Mouse (Mus musculus) macrophage (primary cell): ENCODE results near the gene Bcl2a1c. TPM values are rescaled to one million over a fixed set of nuclear protein-coding genes. Genes with fewer than 3 reads are reported as not detected.

Source experiments
- polyA plus RNA-seq: library from polyadenylated mRNA; stranded (reverse); fragments of 250-400 nt; gene quantifications from 3 replicates; pipeline ENCODE4 v1.2.4, GENCODE M21; 2018; ENCODE audit warnings: inconsistent platforms

Bcl2a1c gene
- polyA plus RNA-seq, 1 experiment from 2014 or later = 0.57 TPM

Other genes with a start within 250 kb of the Bcl2a1c start
- 58.8 to 145 TPM (median 96.5 TPM) in 3 replicates for gene Crtap, start 60.5 kb downstream of the Bcl2a1c start, polyA plus RNA-seq
- gene Glb1, start 70.9 kb downstream of the Bcl2a1c start, polyA plus RNA-seq = 100 to 183 TPM (median 148 TPM) in 3 replicates
- gene Tmppe, start 71.0 kb downstream of the Bcl2a1c start, polyA plus RNA-seq = 6.0 to 12.5 TPM (median 9.7 TPM) in 3 replicates
- gene Ccr4, start 174.8 kb downstream of the Bcl2a1c start, polyA plus RNA-seq = not detected in 3 replicates
- not detected in 3 replicates for gene C130032M10Rik, start 185.6 kb downstream of the Bcl2a1c start, polyA plus RNA-seq
- gene Trim71, start 234.2 kb downstream of the Bcl2a1c start, polyA plus RNA-seq = not detected in 3 replicates